Mouse (Mus musculus) brain, embryonic 14.5 days (tissue): ENCODE data around the gene Hspd1.

Experiments used
- CTCF ChIP-seq: fragments of 200-500 bp; IDR thresholded peaks from 2 replicates; pipeline ENCODE4 v1.5.1; 2012; ENCODE audit warnings: inconsistent platforms, mild to moderate bottlenecking, moderate library complexity, borderline replicate concordance; ENCODE audit not compliant: insufficient read depth, insufficient read length; ENCODE audit errors: extremely low read depth
- POLR2A ChIP-seq: fragments of 200-500 bp; IDR thresholded peaks from 2 replicates; pipeline ENCODE4 v1.6.1; 2012; ENCODE audit warnings: mild to moderate bottlenecking, inconsistent platforms, borderline replicate concordance; ENCODE audit not compliant: poor library complexity, insufficient read depth, insufficient read length, severe bottlenecking; ENCODE audit errors: extremely low read depth

DNA sequence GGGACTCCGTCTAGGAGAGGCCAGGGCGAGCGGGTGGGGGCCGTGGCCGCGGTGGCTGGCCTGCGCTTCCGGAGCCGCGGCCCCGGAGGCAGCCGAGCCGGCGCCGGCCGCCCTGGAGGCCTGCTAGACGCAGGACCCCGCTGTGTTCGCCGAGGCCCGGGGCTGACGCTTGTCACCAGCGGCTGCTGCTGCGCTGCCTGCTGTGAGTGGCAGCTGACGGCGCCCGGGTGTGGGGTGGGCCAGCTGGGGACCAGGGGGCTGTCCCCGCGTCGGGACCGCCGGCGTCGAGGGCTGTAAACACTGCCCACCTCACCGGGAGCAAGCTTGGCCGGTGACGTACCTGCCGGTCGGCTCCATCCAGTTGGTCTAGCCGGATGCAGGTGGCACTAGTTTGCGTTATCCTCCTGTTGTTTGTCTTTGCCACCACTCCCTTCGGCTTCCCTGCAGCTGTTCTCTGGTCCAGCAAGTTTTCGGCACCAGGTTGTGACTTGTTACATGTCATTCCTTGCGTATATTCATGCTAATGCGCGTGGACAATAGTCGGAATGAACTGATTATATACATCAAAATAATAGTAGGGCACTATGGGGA lies 43.5 kb upstream of the Hspd1 start:
- no peak for TF ChIP-seq POLR2A
- TF ChIP-seq CTCF, result no peak
